Mouse (Mus musculus): ENCODE data around the gene AI597479.

GRCm38 (mm10) chr1:43163467-43164418, 65.2 kb downstream of the AI597479 start:
- TF ChIP-seq EP300 (IDR thresholded peaks at IDR 0.05; ENCODE audit: low read depth), result no peak
- no peak for TF ChIP-seq CTCF (IDR thresholded peaks at IDR 0.05; ENCODE audit: low read depth)
